Mouse (Mus musculus) liver, embryonic 15.5 days (tissue): ENCODE data around the gene Mlf2. TPM values are rescaled to one million over a fixed set of nuclear protein-coding genes. Genes with fewer than 3 reads are reported as not detected.
"Not testable (repeated sequence)": the region's sequence is repeated elsewhere in the genome, so short reads cannot be mapped to it uniquely, and the experiment has no call there.

Source experiments
- ATAC-seq: fragments of 200-750 bp; cut with Nextera tagmentation; 2 replicates; pipeline ENCODE4 v1.8.0; 2017; ENCODE audit warnings: moderate number of reproducible peaks, mild to moderate bottlenecking, moderate library complexity; ENCODE audit not compliant: insufficient read depth
- H3K27ac ChIP-seq: fragments of 300-500 bp; sonication (generic); replicated peaks from 2 replicates; pipeline ENCODE4 v1.5.1; 2015; ENCODE audit warnings: mild to moderate bottlenecking, inconsistent platforms
- H3K27me3 ChIP-seq: fragments of 300-500 bp; sonication (generic); 2 replicates; pipeline ENCODE4 v1.6.1; 2015; ENCODE audit warnings: mild to moderate bottlenecking, inconsistent platforms
- H3K36me3 ChIP-seq: fragments of 300-500 bp; sonication (generic); replicated peaks from 2 replicates; pipeline ENCODE4 v1.6.1; 2015; ENCODE audit warnings: moderate library complexity, mild to moderate bottlenecking, inconsistent platforms
- H3K4me1 ChIP-seq: fragments of 300-500 bp; sonication (generic); replicated peaks from 2 replicates; pipeline ENCODE4 v1.6.1; 2015; ENCODE audit warnings: inconsistent platforms
- H3K4me2 ChIP-seq: fragments of 300-500 bp; sonication (generic); 2 replicates; pipeline ENCODE4 v1.6.1; 2015; ENCODE audit warnings: moderate library complexity, mild to moderate bottlenecking, inconsistent platforms
- H3K4me3 ChIP-seq: fragments of 300-500 bp; sonication (generic); replicated peaks from 2 replicates; pipeline ENCODE4 v1.5.1; 2015; ENCODE audit warnings: mild to moderate bottlenecking, inconsistent platforms
- H3K9ac ChIP-seq: fragments of 300-500 bp; sonication (generic); 2 replicates; pipeline ENCODE4 v1.6.1; 2015; ENCODE audit warnings: moderate library complexity, mild to moderate bottlenecking, inconsistent platforms
- H3K9me3 ChIP-seq: fragments of 300-500 bp; sonication (generic); replicated peaks from 2 replicates; pipeline ENCODE4 v1.6.1; 2016; ENCODE audit warnings: inconsistent platforms
- whole genome bisulfite sequencing: fragments of 180-500 bp; shearing (Covaris S2); methylation state at CpG from one replicate; pipeline ENCODE4 v1.1.7; 2015; ENCODE audit warnings: mixed read lengths; ENCODE audit not compliant: insufficient replicate concordance; 5-methylcytosine and 5-hydroxymethylcytosine counted together
- polyA plus RNA-seq: library from polyadenylated mRNA; unstranded; fragments of >200 nt; fragmentation: Nextera tagmentation; extraction: Ambion mirVana; gene quantifications from 2 replicates; pipeline ENCODE4 v1.2.1, GENCODE M21; 2015

Mlf2 gene
- polyA plus RNA-seq, result 119 and 127 TPM in 2 replicates

GRCm38 (mm10) chr6:124930754-124931524 lies at the start of gene Mlf2:
Gene Mlf2 (plus strand): TSS chr6:124931386.
- Histone ChIP-seq H3K4me2 (peak within 1 kb of the TSS; percentile 90), H3K27ac (peak within 1 kb of the TSS; percentile 89), H3K27me3 (0 out of 2 replicates have a peak, but pooled peaks cover 2% of the 10 kb centered on the region), H3K9ac (peak within 1 kb of the TSS; percentile 92), H3K36me3 (peaks cover 27% of the 10 kb centered on the region), H3K9me3 (no peaks in the 10 kb centered on the region), H3K4me3 (peak within 1 kb of the TSS; percentile 89), H3K4me1 (peaks cover 34% of the 10 kb centered on the region)
- WGBS, result under 1% methylated on average over 61 of the region's 64 CpGs
- peak; percentile 88 for ATAC-seq

- no peak overlapping the region for H3K4me3 ChIP-seq
- H3K36me3 ChIP-seq, result no peaks in the 10 kb centered on the region
- H3K27me3 ChIP-seq, result peaks cover 6% of the 10 kb centered on the region; the same call in 1 of the 2 replicates
- H3K4me1 ChIP-seq, result no peaks in the 10 kb centered on the region
- H3K4me2 ChIP-seq, result no peak overlapping the region
- no peak for ATAC-seq
- no peak overlapping the region for H3K9ac ChIP-seq
- H3K9me3 ChIP-seq, result no peaks in the 10 kb centered on the region
- WGBS, result 78% methylated on average over 9 of the region's 9 CpGs
- no peak overlapping the region for H3K27ac ChIP-seq
Measured at GRCm38 (mm10) chr6:124881821-124882220, 49.4 kb upstream of the Mlf2 start.

GRCm38 (mm10) chr6:124883351-124883750 lies 47.8 kb upstream of the Mlf2 start:
- H3K4me2 ChIP-seq, result no peak overlapping the region
- WGBS, result 67% methylated on average over 10 of the region's 10 CpGs
- no peak overlapping the region for H3K27ac ChIP-seq
- no peak overlapping the region for H3K4me3 ChIP-seq
- no peaks in the 10 kb centered on the region for H3K36me3 ChIP-seq
- no peaks in the 10 kb centered on the region for H3K9me3 ChIP-seq
- H3K27me3 ChIP-seq, result peaks cover 6% of the 10 kb centered on the region; the same call in 1 of the 2 replicates
- no peak overlapping the region for H3K9ac ChIP-seq
- no peaks in the 10 kb centered on the region for H3K4me1 ChIP-seq
- ATAC-seq, result no peak

GRCm38 (mm10) chr6:124884714-124885500 lies 46.3 kb upstream of the Mlf2 start:
- H3K4me2 ChIP-seq, result no peak overlapping the region
- H3K4me3 ChIP-seq, result no peak overlapping the region
- H3K9ac ChIP-seq, result no peak overlapping the region
- peaks cover 5% of the 10 kb centered on the region; the same call in 1 of the 2 replicates for H3K27me3 ChIP-seq
- H3K9me3 ChIP-seq, result no peaks in the 10 kb centered on the region
- ATAC-seq, result no peak
- 51% methylated on average over 10 of the region's 10 CpGs for WGBS
- no peak overlapping the region for H3K27ac ChIP-seq
- H3K4me1 ChIP-seq, result no peaks in the 10 kb centered on the region
- H3K36me3 ChIP-seq, result no peaks in the 10 kb centered on the region

- no peak for ATAC-seq
- 57% methylated on average over 8 of the region's 8 CpGs for WGBS
Measured at GRCm38 (mm10) chr6:124885956-124886381, 45.2 kb upstream of the Mlf2 start.

GRCm38 (mm10) chr6:124887986-124888385 lies 43.2 kb upstream of the Mlf2 start, which contains the start of gene Cd4:
Gene Cd4 (minus strand): TSS chr6:124888221.
- Histone ChIP-seq H3K9me3 (no peaks in the 10 kb centered on the region), H3K36me3 (no peaks in the 10 kb centered on the region), H3K27me3 (no peaks in the 10 kb centered on the region), H3K4me3 (no peak within 1 kb of the TSS), H3K9ac (no peak within 1 kb of the TSS), H3K4me2 (no peak within 1 kb of the TSS), H3K4me1 (no peaks in the 10 kb centered on the region), H3K27ac (no peak within 1 kb of the TSS)
- WGBS, result 51% methylated on average over 9 of the region's 9 CpGs
- no peak for ATAC-seq

More at GRCm38 (mm10) chr6:124885956-124886381, 45.2 kb upstream of the Mlf2 start:
- H3K4me3 ChIP-seq, result no peak overlapping the region
- H3K4me2 ChIP-seq, result no peak overlapping the region
- H3K4me1 ChIP-seq, result no peaks in the 10 kb centered on the region
- H3K27ac ChIP-seq, result no peak overlapping the region
- no peaks in the 10 kb centered on the region for H3K36me3 ChIP-seq
- H3K27me3 ChIP-seq, result no peaks in the 10 kb centered on the region
- H3K9ac ChIP-seq, result no peak overlapping the region
- H3K9me3 ChIP-seq, result no peaks in the 10 kb centered on the region

GRCm38 (mm10) chr6:124888555-124889125 lies 42.5 kb upstream of the Mlf2 start:
- Histone ChIP-seq H3K9me3 (no peaks in the 10 kb centered on the region), H3K36me3 (no peaks in the 10 kb centered on the region), H3K9ac (no peak overlapping the region), H3K4me2 (no peak overlapping the region), H3K4me3 (no peak overlapping the region), H3K4me1 (no peaks in the 10 kb centered on the region), H3K27me3 (no peaks in the 10 kb centered on the region), H3K27ac (no peak overlapping the region)
- 71% methylated on average over 6 of the region's 6 CpGs for WGBS
- no peak for ATAC-seq

- no peaks in the 10 kb centered on the region for H3K9me3 ChIP-seq
- ATAC-seq, result no peak
- H3K27me3 ChIP-seq, result no peaks in the 10 kb centered on the region
- H3K4me2 ChIP-seq, result no peak overlapping the region
- H3K9ac ChIP-seq, result no peak overlapping the region
- H3K36me3 ChIP-seq, result no peaks in the 10 kb centered on the region
- no peaks in the 10 kb centered on the region for H3K4me1 ChIP-seq
- no peak overlapping the region for H3K27ac ChIP-seq
- WGBS, result 43% methylated on average over 6 of the region's 6 CpGs
- no peak overlapping the region for H3K4me3 ChIP-seq
Measured at GRCm38 (mm10) chr6:124890997-124891396, 40.2 kb upstream of the Mlf2 start.

- H3K9ac ChIP-seq, H3K9me3 ChIP-seq, H3K36me3 ChIP-seq, H3K27me3 ChIP-seq, H3K27ac ChIP-seq, H3K4me2 ChIP-seq, H3K4me3 ChIP-seq, ATAC-seq, H3K4me1 ChIP-seq: not testable (repeated sequence)
- 68% methylated on average over 2 of the region's 2 CpGs for WGBS
Measured at GRCm38 (mm10) chr6:124894113-124894512, 37.1 kb upstream of the Mlf2 start.

GRCm38 (mm10) chr6:124898359-124898758 lies 32.8 kb upstream of the Mlf2 start:
- WGBS, result 8% methylated on average over 3 of the region's 3 CpGs
- Histone ChIP-seq H3K36me3 (no peaks in the 10 kb centered on the region), H3K27ac (no peak overlapping the region), H3K9ac (no peak overlapping the region), H3K27me3 (no peaks in the 10 kb centered on the region; the same call in 1 of the 2 replicates), H3K4me3 (no peak overlapping the region), H3K4me1 (no peaks in the 10 kb centered on the region), H3K9me3 (no peaks in the 10 kb centered on the region), H3K4me2 (no peak overlapping the region)
- no peak for ATAC-seq
